Mouse (Mus musculus) kidney, adult 2 months (tissue): ENCODE data around the gene Ninj2.

ENCODE experiments used
- CTCF ChIP-seq: fragments of 200-500 bp; conservative IDR thresholded peaks from 2 replicates; pipeline ENCODE4 v1.5.1; 2011; ENCODE audit warnings: low read depth, mild to moderate bottlenecking, control low read depth, low read length, moderate library complexity, mixed read lengths; ENCODE audit not compliant: insufficient read depth, insufficient read length
- POLR2A ChIP-seq: fragments of 200-500 bp; IDR thresholded peaks from one replicate; pipeline ENCODE4 v1.6.1; 2011; ENCODE audit warnings: low read depth, low read length, control low read depth

DNA sequence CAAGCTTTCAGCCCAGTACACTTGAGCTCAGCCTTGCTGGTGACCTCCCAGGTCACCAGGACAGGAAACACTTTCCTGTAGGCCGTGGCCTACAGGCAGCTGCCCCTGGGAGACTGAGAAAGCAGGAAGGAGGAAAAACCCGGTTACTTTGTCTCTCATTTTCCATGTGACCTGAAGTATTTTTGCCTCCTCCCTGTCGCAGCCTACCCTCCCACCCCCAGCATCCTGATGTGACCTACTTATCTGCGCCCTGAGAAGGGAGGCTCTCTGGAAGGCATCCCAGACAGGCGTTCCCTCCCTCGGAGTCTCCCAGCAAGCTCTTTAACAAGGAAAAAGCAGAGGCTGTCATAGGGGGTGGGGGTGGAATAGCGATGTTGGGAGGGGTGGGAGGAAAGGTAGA lies 16.0 kb downstream of the Ninj2 start:
- no peak for TF ChIP-seq CTCF
- TF ChIP-seq POLR2A, result no peak
